Mouse (Mus musculus) kidney, postnatal 0 days (tissue): ENCODE data around the gene Nlk. TPM values are rescaled to one million over a fixed set of nuclear protein-coding genes. Genes with fewer than 3 reads are reported as not detected.
"Not testable (repeated sequence)": the region's sequence is repeated elsewhere in the genome, so short reads cannot be mapped to it uniquely, and the experiment has no call there.

ENCODE experiments used
- ATAC-seq: fragments of 200-750 bp; cut with Nextera tagmentation; replicated peaks from 2 replicates; pipeline ENCODE4 v1.8.0; 2017; ENCODE audit warnings: low read depth, moderate number of reproducible peaks, moderate TSS enrichment, moderate library complexity; ENCODE audit not compliant: low FRiP score
- DNase-seq: peaks from one replicate; pipeline ENCODE4 v3.0.0-alpha.2; 2016; ENCODE audit warnings: low spot score
- H3K27ac ChIP-seq: fragments of 300-500 bp; sonication (generic); 2 replicates; pipeline ENCODE4 v1.5.1; 2014; ENCODE audit warnings: mild to moderate bottlenecking
- H3K27me3 ChIP-seq: fragments of 300-500 bp; sonication (generic); 2 replicates; pipeline ENCODE4 v1.6.1; 2014; ENCODE audit warnings: low read length, mixed read lengths; ENCODE audit not compliant: insufficient read depth
- H3K36me3 ChIP-seq: fragments of 300-500 bp; sonication (generic); 2 replicates; pipeline ENCODE4 v1.6.1; 2014; ENCODE audit warnings: low read length, mixed read lengths; ENCODE audit not compliant: insufficient read depth
- H3K4me1 ChIP-seq: fragments of 300-500 bp; sonication (generic); replicated peaks from 2 replicates; pipeline ENCODE4 v1.6.1; 2014; ENCODE audit warnings: antibody characterized with exemption, low read length, mixed read lengths; ENCODE audit not compliant: insufficient read depth
- H3K4me2 ChIP-seq: fragments of 300-500 bp; sonication (generic); 2 replicates; pipeline ENCODE4 v1.6.1; 2014; ENCODE audit warnings: mild to moderate bottlenecking, low read length, moderate library complexity, mixed read lengths
- H3K4me3 ChIP-seq: fragments of 300-500 bp; sonication (generic); replicated peaks from 2 replicates; pipeline ENCODE4 v1.5.1; 2014; ENCODE audit warnings: low read depth, low read length
- H3K9ac ChIP-seq: fragments of 300-500 bp; sonication (generic); 2 replicates; pipeline ENCODE4 v1.6.1; 2014; ENCODE audit warnings: low read depth, low read length
- H3K9me3 ChIP-seq: fragments of 300-500 bp; sonication (generic); replicated peaks from 2 replicates; pipeline ENCODE4 v1.6.1; 2016; ENCODE audit warnings: low read length, inconsistent platforms, mixed read lengths
- CTCF ChIP-seq: IDR thresholded peaks from 2 replicates; pipeline ENCODE4 v1.5.1; 2016; ENCODE audit warnings: antibody characterized with exemption, low read depth, mild to moderate bottlenecking, moderate library complexity
- WGBS: fragments of 180-500 bp; shearing (Covaris S2); extraction: QIAGEN DNeasy Blood & Tissue Kit; methylation state at CpG from one replicate; pipeline ENCODE4 v1.1.7; 2014; 5-methylcytosine and 5-hydroxymethylcytosine counted together
- polyA plus RNA-seq: library from polyadenylated mRNA; unstranded; fragments of >200 nt; fragmentation: Nextera tagmentation; extraction: Ambion mirVana; gene quantifications from 2 replicates; pipeline ENCODE4 v1.2.1, GENCODE M21; 2015

The Nlk gene
- polyA plus RNA-seq, 1 experiment from 2014 or later, result 20.8 TPM

GRCm38 (mm10) chr11:78540358-78540757 lies 156.8 kb downstream of the Nlk start:
- H3K27me3 ChIP-seq, result no peaks in the 10 kb centered on the region
- H3K9ac ChIP-seq, result no peak overlapping the region
- no peaks in the 10 kb centered on the region for H3K9me3 ChIP-seq
- no peak overlapping the region for H3K27ac ChIP-seq
- no peak overlapping the region for H3K4me2 ChIP-seq
- H3K4me1 ChIP-seq, result peaks cover 8% of the 10 kb centered on the region
- no peak overlapping the region for H3K4me3 ChIP-seq
- no peak for TF ChIP-seq CTCF
- H3K36me3 ChIP-seq, result peaks cover 15% of the 10 kb centered on the region; the same call in 1 of the 2 replicates
- 80% methylated on average over 3 of the region's 3 CpGs for WGBS
- no peak for ATAC-seq
- DNase-seq, result no peak

GRCm38 (mm10) chr11:78536690-78537084 lies 160.5 kb downstream of the Nlk start:
- no peak for TF ChIP-seq CTCF
- 0% methylated on average over 14 of the region's 14 CpGs for WGBS
- ATAC-seq, result peak; percentile 0; the same call in 1 of the 2 replicates

GRCm38 (mm10) chr11:78536080-78536689 lies 161.0 kb downstream of the Nlk start, which contains the start of the genes Tnfaip1 and Ift20:
TSS of gene Tnfaip1 (minus strand) at chr11:78536332.
TSS of gene Ift20 (plus strand) at chr11:78536361.
- Histone ChIP-seq H3K27me3 (no peaks in the 10 kb centered on the region), H3K4me3 (peak within 1 kb of the TSS; percentile 68), H3K9me3 (no peaks in the 10 kb centered on the region), H3K4me1 (peaks cover 15% of the 10 kb centered on the region), H3K27ac (peak within 1 kb of the TSS; percentile 89), H3K4me2 (peak within 1 kb of the TSS; percentile 68), H3K9ac (peak within 1 kb of the TSS; percentile 84), H3K36me3 (0 out of 2 replicates have a peak, but pooled peaks cover 6% of the 10 kb centered on the region)
- WGBS, result under 1% methylated on average over 52 of the region's 52 CpGs
- ATAC-seq (peak; percentile 96), DNase-seq (peak; percentile 100)
- 0 out of 2 replicates have a peak, but pooled peaks have one; percentile 1 for TF ChIP-seq CTCF

More at GRCm38 (mm10) chr11:78536690-78537084, 160.5 kb downstream of the Nlk start:
- Histone ChIP-seq H3K4me1 (peaks cover 15% of the 10 kb centered on the region), H3K9ac (peak overlapping the region; percentile 84), H3K9me3 (no peaks in the 10 kb centered on the region), H3K27ac (peak overlapping the region; percentile 84), H3K4me2 (peak overlapping the region; percentile 64), H3K4me3 (peak overlapping the region; percentile 68), H3K27me3 (no peaks in the 10 kb centered on the region), H3K36me3 (0 out of 2 replicates have a peak, but pooled peaks cover 6% of the 10 kb centered on the region)
- DNase-seq, result peak; percentile 51

- peak overlapping the region; percentile 68 for H3K4me2 ChIP-seq
- peak overlapping the region; percentile 89 for H3K27ac ChIP-seq
- peak; percentile 89 for DNase-seq
- H3K9me3 ChIP-seq, result no peaks in the 10 kb centered on the region
- no peaks in the 10 kb centered on the region for H3K27me3 ChIP-seq
- H3K4me1 ChIP-seq, result peaks cover 15% of the 10 kb centered on the region
- H3K9ac ChIP-seq, result peak overlapping the region; percentile 84
- WGBS, result under 1% methylated on average over 23 of the region's 23 CpGs
- H3K4me3 ChIP-seq, result peak overlapping the region; percentile 68
- no peak for ATAC-seq
- TF ChIP-seq CTCF, result no peak
- H3K36me3 ChIP-seq, result 0 out of 2 replicates have a peak, but pooled peaks cover 3% of the 10 kb centered on the region
These were observed 161.6 kb downstream of the Nlk start for GRCm38 (mm10) chr11:78535376-78536079.

GRCm38 (mm10) chr11:78534516-78534915 lies 162.7 kb downstream of the Nlk start:
- DNase-seq (no peak), ATAC-seq (no peak)
- Histone ChIP-seq H3K4me1 (peaks cover 19% of the 10 kb centered on the region), H3K9ac (no peak overlapping the region), H3K27ac (no peak overlapping the region), H3K4me2 (peak overlapping the region; percentile 68), H3K27me3 (no peaks in the 10 kb centered on the region), H3K9me3 (no peaks in the 10 kb centered on the region), H3K36me3 (peaks cover 6% of the 10 kb centered on the region; the same call in 1 of the 2 replicates), H3K4me3 (peak overlapping the region; percentile 68)
- TF ChIP-seq CTCF, result peak; percentile 33; the same call in 1 of the 2 replicates
- WGBS, result 75% methylated on average over 4 of the region's 4 CpGs

GRCm38 (mm10) chr11:78531515-78531914 lies 165.7 kb downstream of the Nlk start:
- not testable (repeated sequence) for H3K9ac ChIP-seq, H3K4me3 ChIP-seq, ATAC-seq, H3K9me3 ChIP-seq, H3K27me3 ChIP-seq, DNase-seq
- peak overlapping the region; percentile 2; the same call in 1 of the 2 replicates for H3K4me2 ChIP-seq
- H3K4me1 ChIP-seq, result peaks cover 15% of the 10 kb centered on the region; the same call in 1 of the 2 replicates
- 90% methylated on average over 10 of the region's 10 CpGs for WGBS
- H3K27ac ChIP-seq, result peak overlapping the region; percentile 67
- peaks cover 29% of the 10 kb centered on the region for H3K36me3 ChIP-seq
